Mouse (Mus musculus): ENCODE data around the gene Casz1. TPM values are rescaled to one million over a fixed set of nuclear protein-coding genes. Genes with fewer than 3 reads are reported as not detected.

Gene Casz1
- 18.0 and 24.6 TPM in 2 replicates for polyA plus RNA-seq (2012; ENCODE audit: low replicate concordance)

DNA sequence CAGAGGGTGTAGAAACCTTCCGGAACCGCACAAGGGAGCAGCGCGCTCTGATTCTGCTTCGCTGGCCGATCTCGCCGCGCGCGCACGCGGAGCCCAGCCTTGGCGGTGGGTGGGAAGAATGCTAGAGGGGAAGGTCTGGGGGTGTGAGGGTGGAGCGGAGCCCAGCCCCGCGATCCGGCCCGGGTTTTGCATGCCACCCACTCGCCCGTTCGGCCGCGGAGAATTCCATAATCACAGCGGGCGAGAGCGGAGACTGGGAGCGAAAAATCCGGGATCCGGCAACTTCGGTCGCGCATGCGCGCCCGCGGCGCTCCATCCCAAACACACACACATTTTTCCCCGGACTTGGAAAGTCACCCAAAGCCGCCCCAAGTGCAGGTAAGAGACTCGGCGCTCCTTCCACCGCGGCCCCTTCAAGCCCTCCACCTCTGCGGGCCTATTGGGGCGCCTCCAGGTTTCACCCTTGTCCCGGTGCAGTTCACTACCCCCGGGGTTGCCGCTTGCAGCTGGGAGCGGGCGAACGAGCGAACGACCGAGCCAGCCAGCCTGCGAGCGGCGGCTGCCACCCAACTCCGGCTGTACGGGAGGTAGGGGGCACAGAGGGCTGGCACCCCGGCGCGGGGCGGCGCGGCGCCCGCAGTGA, at the start of gene Casz1:
Gene Casz1 (plus strand): TSS at position 293 of the 643 bp plus-strand sequence.

Other genes starting within 250 kb of the Casz1 start
- gene Exosc10, start 246.0 kb upstream of the Casz1 start, polyA plus RNA-seq (2012; ENCODE audit: low replicate concordance), result 38.4 and 48.3 TPM in 2 replicates
- 34.4 and 44.5 TPM in 2 replicates for gene Srm, start 212.9 kb upstream of the Casz1 start, polyA plus RNA-seq (2012; ENCODE audit: low replicate concordance)
- gene Masp2, start 201.9 kb upstream of the Casz1 start, polyA plus RNA-seq (2012; ENCODE audit: low replicate concordance), result 0.80 and 0.91 TPM in 2 replicates
- gene Tardbp, start 177.4 kb upstream of the Casz1 start, polyA plus RNA-seq (2012; ENCODE audit: low replicate concordance), result 5.9 and 43.6 TPM in 2 replicates
- gene Gm572, start 161.1 kb upstream of the Casz1 start, polyA plus RNA-seq (2012; ENCODE audit: low replicate concordance), result 0.13 and 0.17 TPM in 2 replicates